Mouse (Mus musculus): ENCODE results near the gene Mpp3. TPM values are rescaled to one million over a fixed set of nuclear protein-coding genes. Genes with fewer than 3 reads are reported as not detected.

The Mpp3 gene
- total and polyA plus RNA-seq, 3 experiments, result 0.12 to 3.8 (median 0.31) TPM

DNA sequence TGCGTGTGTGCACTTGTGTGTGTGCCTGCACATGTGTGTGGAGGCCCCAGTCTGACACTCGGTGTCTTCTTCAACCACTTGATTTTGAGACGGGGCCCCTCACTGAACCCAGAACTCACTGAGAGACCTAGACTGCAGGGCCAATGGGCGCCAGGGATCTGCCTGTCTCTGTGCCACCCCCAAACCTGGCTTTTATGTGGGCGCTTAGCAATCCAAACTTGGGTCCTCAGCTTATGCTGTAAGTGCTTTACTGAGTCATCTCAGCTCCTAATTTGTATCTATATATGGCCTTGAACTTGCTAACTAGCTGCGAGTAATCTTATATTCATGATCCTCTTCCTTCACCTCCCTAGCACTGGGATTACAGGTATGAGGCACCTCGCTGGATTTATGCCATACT, 35.9 kb downstream of the Mpp3 start:
- dilution Hi-C loops (cut with MboI; ENCODE audit: extremely low pct_ligation_motif_present, extremely low pct_unique_long_range_greater_than_20kb, low sequenced_read_pairs) (no loop called here), in situ Hi-C loops (cut with MboI; ENCODE audit: low pct_ligation_motif_present, low pct_unique_long_range_greater_than_20kb, low sequenced_read_pairs) (no loop called here)
- H3K36me3 ChIP-seq (replicated peaks in 1 of 2; ENCODE audit: control insufficient read depth in 1 of 2, insufficient read depth in 1 of 2, low read length in 1 of 2), result no peaks in the 10 kb centered on the region
- H3K79me2 ChIP-seq (replicated peaks; ENCODE audit: control insufficient read depth, extremely low read depth, insufficient read depth, poor library complexity, severe bottlenecking), result no peaks in the 10 kb centered on the region
- DNase-seq (ENCODE audit: extremely low read depth), result no peak
- no peak overlapping the region for H3K4me2 ChIP-seq (ENCODE audit: insufficient read depth, low read depth, poor library complexity, severe bottlenecking)
- H3K27ac ChIP-seq (ENCODE audit: insufficient read depth, low read depth), result no peak overlapping the region
- H3K4me3 ChIP-seq (replicated peaks in 1 of 3; ENCODE audit: low read depth in 2 of 3, low read length in 2 of 3, poor library complexity in 1 of 3), result no peak overlapping the region
- peaks cover 86% of the 10 kb centered on the region for H3K27me3 ChIP-seq (replicated peaks)
- H3K9me3 ChIP-seq (replicated peaks; ENCODE audit: low read length), result no peaks in the 10 kb centered on the region
- no peak overlapping the region for H3K9ac ChIP-seq (ENCODE audit: insufficient read depth, low read depth)
- no peaks in the 10 kb centered on the region for H3K4me1 ChIP-seq (ENCODE audit: control insufficient read depth in 1 of 2, insufficient read depth in 2 of 2)
- TF ChIP-seq TCF12 (IDR thresholded peaks at IDR 0.05; ENCODE audit: low read depth, low read length) (no peak), SMC3 (IDR thresholded peaks at IDR 0.05; ENCODE audit: low read depth, low read length) (no peak)

- in situ Hi-C loops (cut with MboI; ENCODE audit: low pct_ligation_motif_present, low pct_unique_long_range_greater_than_20kb, low sequenced_read_pairs), result no loop called here
- Histone ChIP-seq H3K4me3 (replicated peaks in 1 of 3; ENCODE audit: low read depth in 2 of 3, low read length in 2 of 3, poor library complexity in 1 of 3) (no peak overlapping the region), H3K4me2 (ENCODE audit: insufficient read depth, low read depth, poor library complexity, severe bottlenecking) (no peak overlapping the region), H3K9me3 (replicated peaks; ENCODE audit: low read length) (no peaks in the 10 kb centered on the region), H3K4me1 (ENCODE audit: control insufficient read depth in 1 of 2, insufficient read depth in 2 of 2) (no peaks in the 10 kb centered on the region), H3K79me2 (replicated peaks; ENCODE audit: control insufficient read depth, extremely low read depth, insufficient read depth, poor library complexity, severe bottlenecking) (no peaks in the 10 kb centered on the region), H3K9ac (ENCODE audit: insufficient read depth, low read depth) (no peak overlapping the region), H3K36me3 (replicated peaks in 1 of 2; ENCODE audit: control insufficient read depth in 1 of 2, insufficient read depth in 1 of 2, low read length in 1 of 2) (no peaks in the 10 kb centered on the region), H3K27me3 (replicated peaks) (peaks cover 89% of the 10 kb centered on the region), H3K27ac (ENCODE audit: insufficient read depth, low read depth) (no peak overlapping the region)
- no peak for TF ChIP-seq MYC (IDR thresholded peaks at IDR 0.05; ENCODE audit: low read depth, low read length)
- no peak for TF ChIP-seq CTCF (conservative IDR thresholded peaks at IDR 0.05 in 1 of 2, IDR thresholded peaks at IDR 0.05 in 1 of 2; ENCODE audit: low read depth in 2 of 2, low read length in 2 of 2)
- DNase-seq (ENCODE audit: extremely low read depth), result no peak
- dilution Hi-C loops (cut with MboI; ENCODE audit: extremely low pct_ligation_motif_present, extremely low pct_unique_long_range_greater_than_20kb, low sequenced_read_pairs), result no loop called here
Observed at GRCm38 (mm10) chr11:101991813-101992212, 36.4 kb downstream of the Mpp3 start.

- Histone ChIP-seq H3K27me3 (replicated peaks) (peaks cover 83% of the 10 kb centered on the region), H3K4me2 (ENCODE audit: insufficient read depth, low read depth, poor library complexity, severe bottlenecking) (no peak overlapping the region), H3K27ac (ENCODE audit: insufficient read depth, low read depth) (no peak overlapping the region), H3K9ac (ENCODE audit: insufficient read depth, low read depth) (no peak overlapping the region), H3K79me2 (replicated peaks; ENCODE audit: control insufficient read depth, extremely low read depth, insufficient read depth, poor library complexity, severe bottlenecking) (no peaks in the 10 kb centered on the region), H3K36me3 (replicated peaks in 1 of 2; ENCODE audit: control insufficient read depth in 1 of 2, insufficient read depth in 1 of 2, low read length in 1 of 2) (no peaks in the 10 kb centered on the region), H3K4me1 (ENCODE audit: control insufficient read depth in 1 of 2, insufficient read depth in 2 of 2) (peaks cover 0 to 3% of the 10 kb centered on the region in 2 experiments; a peak in 2 of 4 replicates), H3K4me3 (replicated peaks in 1 of 3; ENCODE audit: low read depth in 2 of 3, low read length in 2 of 3, poor library complexity in 1 of 3) (no peak overlapping the region), H3K9me3 (replicated peaks; ENCODE audit: low read length) (no peaks in the 10 kb centered on the region)
- no peak for TF ChIP-seq BHLHE40 (IDR thresholded peaks at IDR 0.05; ENCODE audit: low read depth, low read length)
- TF ChIP-seq TCF12 (IDR thresholded peaks at IDR 0.05; ENCODE audit: low read depth, low read length), result no peak
- no peak for TF ChIP-seq MYC (IDR thresholded peaks at IDR 0.05; ENCODE audit: low read depth, low read length)
- TF ChIP-seq POLR2AphosphoS2 (IDR thresholded peaks at IDR 0.05; ENCODE audit: low read depth, low read length), result no peak
- TF ChIP-seq TBP (conservative IDR thresholded peaks at IDR 0.05; ENCODE audit: low read depth, low read length), result no peak
- no peak for TF ChIP-seq MXI1 (IDR thresholded peaks at IDR 0.05; ENCODE audit: low read depth, low read length)
- no peak for TF ChIP-seq NELFE (IDR thresholded peaks at IDR 0.05; ENCODE audit: low read depth, low read length)
- no peak for TF ChIP-seq MAX (IDR thresholded peaks at IDR 0.05; ENCODE audit: low read length)
- no peak for TF ChIP-seq MEF2A (IDR thresholded peaks at IDR 0.05; ENCODE audit: borderline replicate concordance, low read depth, low read length)
- TF ChIP-seq GABPA (IDR thresholded peaks at IDR 0.05; ENCODE audit: insufficient replicate concordance, low read depth, low read length), result no peak
- TF ChIP-seq ELF1 (IDR thresholded peaks at IDR 0.05; ENCODE audit: low read depth, low read length), result no peak
- TF ChIP-seq JUND (conservative IDR thresholded peaks at IDR 0.05; ENCODE audit: low read depth, low read length), result no peak
- no peak for TF ChIP-seq ZKSCAN1 (IDR thresholded peaks at IDR 0.05; ENCODE audit: borderline replicate concordance, low read depth, low read length)
- TF ChIP-seq CHD1 (IDR thresholded peaks at IDR 0.05; ENCODE audit: low read depth, low read length), result no peak
- no peak for TF ChIP-seq USF1 (IDR thresholded peaks at IDR 0.05; ENCODE audit: low read depth, low read length)
- no peak for TF ChIP-seq MAZ (IDR thresholded peaks at IDR 0.05; ENCODE audit: low read depth, low read length)
- no peak for TF ChIP-seq PAX5 (IDR thresholded peaks at IDR 0.05; ENCODE audit: low read length)
- in situ Hi-C loops (cut with MboI; ENCODE audit: low pct_ligation_motif_present, low pct_unique_long_range_greater_than_20kb, low sequenced_read_pairs), result no loop called here
- dilution Hi-C loops (cut with MboI; ENCODE audit: extremely low pct_ligation_motif_present, extremely low pct_unique_long_range_greater_than_20kb, low sequenced_read_pairs), result no loop called here
- no peak for DNase-seq (ENCODE audit: extremely low read depth)
Observed at GRCm38 (mm10) chr11:101990244-101990643, 38.0 kb downstream of the Mpp3 start.

All from CH12.LX (cell line).